Mouse (Mus musculus): ENCODE measurements at regions not wholly inside any gene's neighbourhood (a gene's known extent, or its start where the extent isn't known, plus 50 kb on each side); places are given as distances from the start of the nearest gene placed in this dataset.

- TF ChIP-seq CTCF (IDR thresholded peaks at IDR 0.05; ENCODE audit: low read depth) (no peak), EP300 (IDR thresholded peaks at IDR 0.05; ENCODE audit: low read depth) (no peak)
Observed at GRCm38 (mm10) chr1:64311371-64311770, 189.3 kb upstream of the Klf7 start.
